Mouse (Mus musculus) limb, embryonic 12.5 days (tissue): ENCODE results near the gene H2-M5. TPM values are rescaled to one million over a fixed set of nuclear protein-coding genes. Genes with fewer than 3 reads are reported as not detected.
"Not testable (repeated sequence)": the region's sequence is repeated elsewhere in the genome, so short reads cannot be mapped to it uniquely, and the experiment has no call there.

Experiments
- ATAC-seq: fragments of 200-750 bp; cut with Nextera tagmentation; 2 replicates; pipeline ENCODE4 v1.8.0; 2017; ENCODE audit warnings: low read depth, moderate TSS enrichment; ENCODE audit not compliant: insufficient number of reproducible peaks, insufficient read depth, low FRiP score, low TSS enrichment
- H3K27ac ChIP-seq: fragments of 300-500 bp; sonication (generic); 2 replicates; pipeline ENCODE4 v1.5.1; 2016; ENCODE audit warnings: mild to moderate bottlenecking, moderate library complexity
- H3K27me3 ChIP-seq: fragments of 300-500 bp; sonication (generic); 2 replicates; pipeline ENCODE4 v1.6.1; 2016; ENCODE audit warnings: mild to moderate bottlenecking, moderate library complexity
- H3K36me3 ChIP-seq: fragments of 300-500 bp; sonication (generic); 2 replicates; pipeline ENCODE4 v1.6.1; 2016; ENCODE audit warnings: mild to moderate bottlenecking, moderate library complexity
- H3K4me1 ChIP-seq: fragments of 300-500 bp; sonication (generic); replicated peaks from 2 replicates; pipeline ENCODE4 v1.6.1; 2016
- H3K4me2 ChIP-seq: fragments of 300-500 bp; sonication (generic); 2 replicates; pipeline ENCODE4 v1.6.1; 2016; ENCODE audit warnings: mild to moderate bottlenecking, moderate library complexity
- H3K4me3 ChIP-seq: fragments of 300-500 bp; sonication (generic); replicated peaks from 2 replicates; pipeline ENCODE4 v1.5.1; 2016; ENCODE audit warnings: mild to moderate bottlenecking
- H3K9ac ChIP-seq: fragments of 300-500 bp; sonication (generic); replicated peaks from 2 replicates; pipeline ENCODE4 v1.6.1; 2016; ENCODE audit warnings: mild to moderate bottlenecking, moderate library complexity
- H3K9me3 ChIP-seq: fragments of 300-500 bp; sonication (generic); 2 replicates; pipeline ENCODE4 v1.6.1; 2016; ENCODE audit warnings: mild to moderate bottlenecking, moderate library complexity
- WGBS: fragments of 180-500 bp; shearing (Covaris S2); methylation state at CpG from one replicate; pipeline ENCODE4 v1.1.7; 2016; 5-methylcytosine and 5-hydroxymethylcytosine counted together
- polyA plus RNA-seq: library from polyadenylated mRNA; unstranded; fragments of >200 nt; fragmentation: Nextera tagmentation; extraction: Ambion mirVana; gene quantifications from 2 replicates; pipeline ENCODE4 v1.2.1, GENCODE M21; 2016

The H2-M5 gene
- polyA plus RNA-seq, 1 experiment from 2014 or later = 1.9 TPM

GRCm38 (mm10) chr17:36992336-36993104 is 3.2 kb upstream of the H2-M5 start:
- Histone ChIP-seq H3K4me1 (0 out of 2 replicates have a peak, but pooled peaks cover 2% of the 10 kb centered on the region), H3K4me3 (no peak overlapping the region), H3K27ac (no peak overlapping the region), H3K27me3 (peaks cover 24% of the 10 kb centered on the region), H3K9ac (no peak overlapping the region), H3K36me3 (no peaks in the 10 kb centered on the region), H3K9me3 (no peaks in the 10 kb centered on the region), H3K4me2 (no peak overlapping the region)
- ATAC-seq = no peak
- WGBS = 58% methylated on average over 3 of the region's 3 CpGs

GRCm38 (mm10) chr17:36990630-36991029 is 1.3 kb upstream of the H2-M5 start:
- 87% methylated on average over 6 of the region's 6 CpGs for WGBS
- not testable (repeated sequence) for H3K36me3 ChIP-seq, H3K9ac ChIP-seq, H3K4me3 ChIP-seq, H3K4me1 ChIP-seq, H3K27ac ChIP-seq, H3K9me3 ChIP-seq, ATAC-seq, H3K4me2 ChIP-seq
- H3K27me3 ChIP-seq = peaks cover 32% of the 10 kb centered on the region

- H3K27ac ChIP-seq = no peak overlapping the region
- ATAC-seq = no peak
- H3K36me3 ChIP-seq = no peaks in the 10 kb centered on the region
- H3K4me3 ChIP-seq = peak overlapping the region; percentile 23
- H3K4me2 ChIP-seq = peak overlapping the region; percentile 44
- 0 out of 2 replicates have a peak, but pooled peaks cover 2% of the 10 kb centered on the region for H3K4me1 ChIP-seq
- no peak overlapping the region for H3K9ac ChIP-seq
- H3K27me3 ChIP-seq = peaks cover 32% of the 10 kb centered on the region
- 4% methylated on average over 24 of the region's 24 CpGs for WGBS
- H3K9me3 ChIP-seq = no peaks in the 10 kb centered on the region
Measured at GRCm38 (mm10) chr17:36988475-36988874, 862 bp downstream of the H2-M5 start.

- Histone ChIP-seq H3K36me3 (no peaks in the 10 kb centered on the region), H3K9me3 (no peaks in the 10 kb centered on the region), H3K4me3 (no peak overlapping the region), H3K4me1 (peaks cover 12% of the 10 kb centered on the region), H3K4me2 (peak overlapping the region; percentile 49), H3K27ac (no peak overlapping the region), H3K27me3 (peaks cover 11% of the 10 kb centered on the region), H3K9ac (no peak overlapping the region)
- no peak for ATAC-seq
- WGBS = 26% methylated on average over 5 of the region's 5 CpGs
Measured at GRCm38 (mm10) chr17:36982253-36983155, 6.8 kb downstream of the H2-M5 start.

- H3K9ac ChIP-seq = no peak overlapping the region
- H3K27me3 ChIP-seq = peaks cover 4% of the 10 kb centered on the region; the same call in 1 of the 2 replicates
- no peak for ATAC-seq
- H3K4me3 ChIP-seq = no peak overlapping the region
- H3K27ac ChIP-seq = no peak overlapping the region
- H3K4me1 ChIP-seq = peaks cover 12% of the 10 kb centered on the region
- H3K9me3 ChIP-seq = no peaks in the 10 kb centered on the region
- 4% methylated on average over 4 of the region's 4 CpGs for WGBS
- peak overlapping the region; percentile 49 for H3K4me2 ChIP-seq
- no peaks in the 10 kb centered on the region for H3K36me3 ChIP-seq
Measured at GRCm38 (mm10) chr17:36981845-36982244, 7.5 kb downstream of the H2-M5 start.

- no peaks in the 10 kb centered on the region for H3K9me3 ChIP-seq
- 0 out of 2 replicates have a peak within 1 kb of the TSS, but pooled peaks have one; percentile 9 for H3K4me3 ChIP-seq
- ATAC-seq = no peak; the same call in 1 of the 2 replicates
- 0 out of 2 replicates have a peak within 1 kb of the TSS, but pooled peaks have one; percentile 4 for H3K9ac ChIP-seq
- peaks cover 12% of the 10 kb centered on the region for H3K4me1 ChIP-seq
- peaks cover 2% of the 10 kb centered on the region; the same call in 1 of the 2 replicates for H3K27me3 ChIP-seq
- 10% methylated on average over 18 of the region's 18 CpGs for WGBS
- no peak within 1 kb of the TSS for H3K27ac ChIP-seq
- H3K4me2 ChIP-seq = peak within 1 kb of the TSS; percentile 49
- no peaks in the 10 kb centered on the region for H3K36me3 ChIP-seq
Measured at GRCm38 (mm10) chr17:36981221-36981813, 8.0 kb downstream of the H2-M5 start, which contains the start of gene 2410137M14Rik. TSS of gene 2410137M14Rik (minus strand) at chr17:36981237.

- WGBS = 65% methylated on average over 8 of the region's 8 CpGs
- no peak overlapping the region for H3K4me2 ChIP-seq
- no peak for ATAC-seq
- H3K4me1 ChIP-seq = no peaks in the 10 kb centered on the region
- H3K4me3 ChIP-seq = no peak overlapping the region
- H3K27ac ChIP-seq = no peak overlapping the region
- no peak overlapping the region for H3K9ac ChIP-seq
- H3K27me3 ChIP-seq = no peaks in the 10 kb centered on the region
- no peaks in the 10 kb centered on the region for H3K36me3 ChIP-seq
- H3K9me3 ChIP-seq = no peaks in the 10 kb centered on the region
Measured at GRCm38 (mm10) chr17:36973271-36973787, 16.0 kb downstream of the H2-M5 start.

- no peaks in the 10 kb centered on the region for H3K9me3 ChIP-seq
- 80% methylated on average over 3 of the region's 3 CpGs for WGBS
Measured at GRCm38 (mm10) chr17:36972791-36973190, 16.5 kb downstream of the H2-M5 start.

GRCm38 (mm10) chr17:36971172-36971850 is 18.0 kb downstream of the H2-M5 start:
- WGBS = 91% methylated on average over 6 of the region's 6 CpGs
- no peaks in the 10 kb centered on the region for H3K9me3 ChIP-seq
- no peak overlapping the region for H3K4me2 ChIP-seq
- no peaks in the 10 kb centered on the region for H3K27me3 ChIP-seq
- H3K27ac ChIP-seq = no peak overlapping the region
- no peak for ATAC-seq
- no peaks in the 10 kb centered on the region for H3K36me3 ChIP-seq
- no peak overlapping the region for H3K9ac ChIP-seq
- H3K4me1 ChIP-seq = no peaks in the 10 kb centered on the region
- H3K4me3 ChIP-seq = no peak overlapping the region

More at GRCm38 (mm10) chr17:36972791-36973190, 16.5 kb downstream of the H2-M5 start:
- H3K4me1 ChIP-seq = no peaks in the 10 kb centered on the region
- no peaks in the 10 kb centered on the region for H3K27me3 ChIP-seq
- no peak for ATAC-seq
- no peaks in the 10 kb centered on the region for H3K36me3 ChIP-seq
- no peak overlapping the region for H3K9ac ChIP-seq
- H3K4me3 ChIP-seq = no peak overlapping the region
- no peak overlapping the region for H3K4me2 ChIP-seq
- no peak overlapping the region for H3K27ac ChIP-seq

GRCm38 (mm10) chr17:36970316-36970890 is 18.9 kb downstream of the H2-M5 start:
- Histone ChIP-seq H3K4me1 (no peaks in the 10 kb centered on the region), H3K4me2 (no peak overlapping the region), H3K36me3 (no peaks in the 10 kb centered on the region), H3K27me3 (no peaks in the 10 kb centered on the region), H3K4me3 (no peak overlapping the region), H3K9me3 (no peaks in the 10 kb centered on the region), H3K9ac (no peak overlapping the region), H3K27ac (no peak overlapping the region)
- no peak for ATAC-seq
- WGBS = 80% methylated on average over 14 of the region's 14 CpGs
